27 mouse cellular contexts compared by ENCODE assay signal in the genomic region with DNA sequence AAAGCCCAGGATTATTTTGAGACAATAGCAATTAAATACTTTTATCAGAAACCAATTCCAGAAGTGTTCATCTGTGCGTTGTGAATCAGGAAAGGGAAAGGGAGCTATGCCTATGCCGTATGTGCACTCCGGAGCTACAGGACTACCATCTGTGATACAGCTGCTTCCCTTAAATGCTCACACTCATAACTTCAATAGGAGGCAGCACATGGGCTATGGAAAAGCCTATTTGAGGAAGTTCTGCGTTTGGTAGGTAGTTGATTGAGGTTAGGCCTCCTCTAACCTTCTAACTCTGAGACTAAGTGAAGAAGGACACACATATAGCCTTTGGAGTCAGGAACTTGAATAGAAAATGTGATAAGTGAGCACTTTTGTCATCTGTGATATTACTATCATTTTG.
"Had no signal": no experiment of that assay in that cellular context is flagged by ENCODE, and none has a peak within 500 bp of the region (broad histone marks: within the 10 kb centered on the region; RNA-seq: fewer than 3 reads in every experiment).

No protein-coding gene starts in this region.

- H3K27ac ChIP-seq: gastrocnemius, adult 2 months; heart, embryonic 10.5 days; hindbrain, embryonic 10.5 days; hindbrain, embryonic 12.5 days; hindbrain, embryonic 14.5 days; intestine, embryonic 15.5 days; limb, embryonic 10.5 days; limb, embryonic 12.5 days; liver, embryonic 13.5 days; liver, embryonic 15.5 days had no signal

- ATAC-seq: hindbrain, embryonic 16.5 days; inflammation-experienced regulatory T-cells, adult 6 months; intestine, embryonic 15.5 days; intestine, postnatal 0 days; liver, postnatal 0 days had no signal

- H3K9ac ChIP-seq: heart, embryonic 12.5 days; hindbrain, embryonic 12.5 days; hindbrain, embryonic 14.5 days; intestine, embryonic 15.5 days; limb, embryonic 12.5 days; liver, embryonic 13.5 days; liver, embryonic 15.5 days; liver, postnatal 0 days had no signal

- H3K4me1 ChIP-seq: hindbrain, embryonic 10.5 days; hindbrain, embryonic 12.5 days; intestine, embryonic 15.5 days; limb, embryonic 10.5 days; limb, embryonic 12.5 days; liver, embryonic 15.5 days had no signal

- H3K27me3 ChIP-seq: heart, embryonic 12.5 days; hindbrain, embryonic 12.5 days; intestine, embryonic 15.5 days; limb, embryonic 12.5 days; liver, embryonic 13.5 days; liver, embryonic 15.5 days had no signal

- H3K4me3 ChIP-seq: gastrocnemius, adult 2 months; heart, embryonic 10.5 days; heart, embryonic 12.5 days; hindbrain, embryonic 10.5 days; hindbrain, embryonic 12.5 days; intestine, embryonic 15.5 days; limb, embryonic 10.5 days; limb, embryonic 12.5 days; liver, embryonic 13.5 days; liver, embryonic 15.5 days had no signal

- DNase-seq: gastrocnemius, adult 2 months; gastrocnemius, postnatal 10 days; gastrocnemius, postnatal 25 days; heart, adult 18-20 months; heart, postnatal 10 days; heart, postnatal 4 days; kidney, adult 18-20 months; kidney, adult 8-10 months; kidney, postnatal 10 days; kidney, postnatal 25 days; kidney, postnatal 4 days; layer of hippocampus, adult 9-11 months; liver; liver, embryonic 13.5 days; liver, postnatal 0 days had no signal

- H3K9me3 ChIP-seq: heart, embryonic 10.5 days; heart, embryonic 12.5 days; hindbrain, embryonic 10.5 days; hindbrain, embryonic 12.5 days; intestine, embryonic 15.5 days; limb, embryonic 10.5 days; limb, embryonic 12.5 days; liver, embryonic 13.5 days; liver, embryonic 15.5 days had no signal

- H3K36me3 ChIP-seq: heart, embryonic 10.5 days; heart, embryonic 12.5 days; hindbrain, embryonic 10.5 days; hindbrain, embryonic 12.5 days; intestine, embryonic 15.5 days; limb, embryonic 10.5 days; limb, embryonic 12.5 days; liver, embryonic 13.5 days; liver, embryonic 15.5 days had no signal
